Mouse (Mus musculus) stomach, postnatal 0 days (tissue): ENCODE data around the gene Gtf2f2. TPM values are rescaled to one million over a fixed set of nuclear protein-coding genes. Genes with fewer than 3 reads are reported as not detected.

ENCODE experiments used
- ATAC-seq: fragments of 200-750 bp; cut with Nextera tagmentation; 2 replicates; pipeline ENCODE4 v1.8.0; 2017; ENCODE audit not compliant: low FRiP score, low TSS enrichment
- DNase-seq: peaks from one replicate; pipeline ENCODE4 v3.0.0-alpha.2; 2016; ENCODE audit warnings: low spot score
- H3K27ac ChIP-seq: fragments of 300-500 bp; sonication (generic); replicated peaks from 2 replicates; pipeline ENCODE4 v1.5.1; 2014; ENCODE audit warnings: mild to moderate bottlenecking, control low read depth
- H3K27me3 ChIP-seq: fragments of 300-500 bp; sonication (generic); 2 replicates; pipeline ENCODE4 v1.6.1; 2014; ENCODE audit warnings: low read length; ENCODE audit not compliant: control insufficient read depth, insufficient read depth
- H3K36me3 ChIP-seq: fragments of 300-500 bp; sonication (generic); 2 replicates; pipeline ENCODE4 v1.6.1; 2014; ENCODE audit warnings: low read length, mixed read lengths; ENCODE audit not compliant: control insufficient read depth, insufficient read depth
- H3K4me1 ChIP-seq: fragments of 300-500 bp; sonication (generic); replicated peaks from 2 replicates; pipeline ENCODE4 v1.6.1; 2014; ENCODE audit warnings: antibody characterized with exemption; ENCODE audit not compliant: control insufficient read depth, insufficient read depth
- H3K4me2 ChIP-seq: fragments of 300-500 bp; sonication (generic); replicated peaks from 2 replicates; pipeline ENCODE4 v1.6.1; 2014; ENCODE audit warnings: low read depth, mild to moderate bottlenecking, control low read depth, moderate library complexity
- H3K4me3 ChIP-seq: fragments of 300-500 bp; sonication (generic); 2 replicates; pipeline ENCODE4 v1.5.1; 2014; ENCODE audit warnings: low read depth, low read length, control low read depth
- H3K9ac ChIP-seq: fragments of 300-500 bp; sonication (generic); 2 replicates; pipeline ENCODE4 v1.6.1; 2014; ENCODE audit warnings: mild to moderate bottlenecking, low read length, control low read depth, mixed read lengths
- H3K9me3 ChIP-seq: fragments of 300-500 bp; sonication (generic); 2 replicates; pipeline ENCODE4 v1.6.1; 2016; ENCODE audit warnings: low read length; ENCODE audit not compliant: control insufficient read depth
- CTCF ChIP-seq: IDR thresholded peaks from 2 replicates; pipeline ENCODE4 v1.5.1; 2016; ENCODE audit warnings: antibody characterized with exemption, low read depth, mild to moderate bottlenecking, moderate library complexity
- EP300 ChIP-seq: optimal IDR thresholded peaks from 2 replicates; pipeline ENCODE3; 2016; ENCODE audit warnings: antibody characterized with exemption
- WGBS: fragments of 180-500 bp; shearing (Covaris S2); extraction: QIAGEN DNeasy Blood & Tissue Kit; methylation state at CpG from one replicate; pipeline ENCODE4 v1.1.7; 2014; 5-methylcytosine and 5-hydroxymethylcytosine counted together
- polyA plus RNA-seq: library from polyadenylated mRNA; unstranded; fragments of >200 nt; fragmentation: Nextera tagmentation; extraction: Ambion mirVana; gene quantifications from 2 replicates; pipeline ENCODE4 v1.2.1, GENCODE M21; 2015

Gtf2f2 gene
- polyA plus RNA-seq, 1 experiment from 2014 or later = 36.8 TPM

DNA sequence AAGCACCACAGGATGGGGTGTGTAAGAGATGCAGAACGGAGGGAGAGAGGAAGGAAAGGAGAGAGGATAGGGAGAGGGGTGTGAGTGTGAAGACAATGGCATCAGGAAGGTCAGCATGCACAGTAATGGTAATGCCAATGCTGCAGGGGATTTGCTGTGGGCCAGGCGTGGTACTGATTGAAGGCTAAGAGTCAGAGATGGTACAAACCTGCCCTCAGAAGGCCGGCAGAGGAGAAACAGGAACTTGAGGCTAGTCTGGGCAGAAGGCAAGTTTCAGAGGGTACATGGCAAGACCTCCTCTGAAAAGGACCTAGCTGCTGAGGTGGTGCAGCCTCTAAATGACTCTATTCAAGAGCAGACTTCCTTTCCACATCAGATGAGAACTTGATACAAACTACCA lies 105.7 kb downstream of the Gtf2f2 start:
- no peaks in the 10 kb centered on the region for H3K4me1 ChIP-seq
- no peak overlapping the region for H3K27ac ChIP-seq
- no peak overlapping the region for H3K4me2 ChIP-seq
- WGBS = 88% methylated on average over 3 of the region's 3 CpGs
- no peaks in the 10 kb centered on the region for H3K9me3 ChIP-seq
- TF ChIP-seq CTCF (no peak), EP300 (no peak)
- peaks cover 6% of the 10 kb centered on the region; the same call in 1 of the 2 replicates for H3K36me3 ChIP-seq
- no peak for ATAC-seq
- no peak overlapping the region for H3K9ac ChIP-seq
- H3K27me3 ChIP-seq = no peaks in the 10 kb centered on the region
- no peak for DNase-seq
- no peak overlapping the region for H3K4me3 ChIP-seq

DNA sequence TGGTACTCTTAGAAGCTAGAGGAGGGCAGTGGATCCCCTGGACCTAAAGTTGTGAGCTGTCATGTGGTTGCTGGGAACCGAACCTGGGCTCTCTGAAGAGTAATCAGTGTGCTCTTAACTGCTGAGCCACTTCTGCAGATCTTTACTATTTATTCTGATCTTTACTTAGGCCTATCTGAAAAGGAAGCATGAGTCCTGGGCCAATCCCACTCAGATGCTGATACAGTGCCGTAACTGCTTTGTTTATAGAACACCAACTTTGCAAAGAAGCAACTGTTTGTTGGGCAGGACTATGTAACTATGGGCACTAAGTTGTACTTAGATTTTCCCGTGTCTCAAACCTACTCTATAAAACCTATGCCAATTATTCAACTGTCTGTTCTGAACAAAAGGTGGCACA lies 107.5 kb downstream of the Gtf2f2 start:
- no peak overlapping the region for H3K4me2 ChIP-seq
- 0 out of 2 replicates have a peak, but pooled peaks have one; percentile 15 for ATAC-seq
- WGBS = 61% methylated on average over 3 of the region's 3 CpGs

DNA sequence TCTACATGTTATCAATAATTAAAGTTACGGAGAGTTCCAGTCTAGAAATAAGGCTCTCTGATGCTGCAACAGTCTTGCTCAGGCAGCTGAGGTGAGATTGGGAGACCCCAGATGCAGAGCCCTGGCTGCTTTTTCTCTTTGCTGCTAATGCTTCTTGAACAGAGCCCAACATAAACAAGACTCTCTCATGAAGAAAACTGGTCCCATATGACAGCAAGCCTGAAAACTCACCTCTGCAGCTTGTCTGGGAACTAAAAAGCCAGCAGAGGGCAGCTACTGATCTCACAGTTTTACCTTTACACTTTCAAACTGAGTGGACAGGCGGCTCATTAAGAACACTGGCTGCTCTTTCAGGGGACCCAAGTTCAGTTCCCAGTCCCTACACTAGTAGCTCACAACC lies 108.7 kb downstream of the Gtf2f2 start:
- WGBS = 84% methylated on average over 2 of the region's 2 CpGs
- Histone ChIP-seq H3K27me3 (no peaks in the 10 kb centered on the region), H3K4me1 (no peaks in the 10 kb centered on the region), H3K4me3 (no peak overlapping the region), H3K9ac (no peak overlapping the region), H3K4me2 (no peak overlapping the region), H3K27ac (no peak overlapping the region), H3K9me3 (no peaks in the 10 kb centered on the region), H3K36me3 (peaks cover 6% of the 10 kb centered on the region; the same call in 1 of the 2 replicates)
- TF ChIP-seq CTCF = peak; percentile 20; the same call in 1 of the 2 replicates
- TF ChIP-seq EP300 = no peak
- DNase-seq (no peak), ATAC-seq (no peak)

More for the DNA sequence above, 107.5 kb downstream of the Gtf2f2 start:
- no peak for DNase-seq
- Histone ChIP-seq H3K27ac (no peak overlapping the region), H3K9me3 (no peaks in the 10 kb centered on the region), H3K36me3 (peaks cover 6% of the 10 kb centered on the region; the same call in 1 of the 2 replicates), H3K4me3 (no peak overlapping the region), H3K27me3 (no peaks in the 10 kb centered on the region), H3K4me1 (no peaks in the 10 kb centered on the region), H3K9ac (no peak overlapping the region)
- TF ChIP-seq EP300 (no peak), CTCF (no peak)

DNA sequence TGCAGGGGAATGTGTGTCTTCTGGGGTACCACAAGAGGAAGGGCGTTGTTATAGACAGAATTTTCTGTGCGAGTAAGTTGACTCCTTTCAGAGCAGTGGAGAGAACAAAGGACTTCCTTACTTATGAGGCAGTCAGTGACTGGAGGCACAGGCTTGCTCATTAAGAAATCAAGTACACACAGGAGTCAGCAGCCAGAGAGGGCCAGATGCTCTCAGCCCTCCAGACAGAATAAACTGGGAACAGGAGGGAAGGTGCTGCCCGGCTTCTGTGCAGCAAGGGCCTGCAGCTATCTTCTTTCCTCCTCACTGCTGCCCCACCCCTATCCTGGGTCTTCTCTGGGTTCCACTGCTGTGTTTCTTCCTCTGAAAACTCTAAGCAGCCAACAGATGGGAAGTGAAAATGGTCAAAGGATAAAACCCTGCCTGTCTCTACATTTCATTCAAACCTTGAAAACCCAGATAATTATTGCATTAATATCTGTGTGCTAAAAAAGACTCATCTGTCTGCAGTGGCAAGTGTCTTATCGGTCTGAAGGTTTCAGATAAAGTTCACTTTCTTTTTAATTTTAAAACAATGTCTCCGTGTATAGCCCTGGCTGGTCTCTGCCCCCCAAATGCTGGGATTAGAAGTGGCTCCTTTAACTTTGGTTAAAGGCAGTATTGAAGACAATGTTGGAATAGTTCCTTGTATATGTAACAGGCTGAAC lies 109.7 kb downstream of the Gtf2f2 start:
- Histone ChIP-seq H3K9me3 (no peaks in the 10 kb centered on the region), H3K4me1 (no peaks in the 10 kb centered on the region), H3K4me3 (no peak overlapping the region), H3K27ac (0 out of 2 replicates have a peak overlapping the region, but pooled peaks have one; percentile 24), H3K27me3 (no peaks in the 10 kb centered on the region), H3K36me3 (peaks cover 6% of the 10 kb centered on the region; the same call in 1 of the 2 replicates), H3K9ac (no peak overlapping the region), H3K4me2 (no peak overlapping the region)
- DNase-seq = no peak
- no peak for TF ChIP-seq EP300
- no peak for TF ChIP-seq CTCF
- 54% methylated on average over 5 of the region's 5 CpGs for WGBS
- ATAC-seq = peak; percentile 26; the same call in 1 of the 2 replicates

DNA sequence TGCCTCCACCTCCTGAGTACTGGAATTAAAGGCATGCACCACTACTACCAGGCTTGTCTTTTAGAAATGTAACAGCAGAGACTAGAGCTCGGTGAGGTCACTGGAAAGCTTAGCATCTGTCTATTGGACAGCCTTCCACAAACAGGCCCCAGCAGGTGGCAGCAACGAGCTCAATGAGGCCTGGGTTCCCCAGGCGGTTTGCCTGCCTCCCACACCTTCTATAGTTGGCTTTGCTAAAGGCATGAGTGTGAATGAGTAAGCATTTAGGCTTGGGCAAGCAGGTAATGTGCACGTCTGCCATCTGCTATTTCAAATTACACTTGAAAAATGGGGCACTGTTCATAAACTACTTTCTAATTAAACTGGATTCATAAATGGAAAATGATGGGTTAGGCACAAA lies 111.1 kb downstream of the Gtf2f2 start:
- H3K36me3 ChIP-seq = no peaks in the 10 kb centered on the region; the same call in 1 of the 2 replicates
- H3K4me2 ChIP-seq = no peak overlapping the region
- TF ChIP-seq CTCF = peak; percentile 90
- TF ChIP-seq EP300 = no peak
- no peak overlapping the region for H3K27ac ChIP-seq
- DNase-seq = peak; percentile 92
- no peak overlapping the region for H3K4me3 ChIP-seq
- H3K9me3 ChIP-seq = no peaks in the 10 kb centered on the region
- H3K9ac ChIP-seq = no peak overlapping the region
- H3K4me1 ChIP-seq = no peaks in the 10 kb centered on the region
- 13% methylated on average over 4 of the region's 4 CpGs for WGBS
- ATAC-seq = peak; percentile 92
- no peaks in the 10 kb centered on the region for H3K27me3 ChIP-seq

DNA sequence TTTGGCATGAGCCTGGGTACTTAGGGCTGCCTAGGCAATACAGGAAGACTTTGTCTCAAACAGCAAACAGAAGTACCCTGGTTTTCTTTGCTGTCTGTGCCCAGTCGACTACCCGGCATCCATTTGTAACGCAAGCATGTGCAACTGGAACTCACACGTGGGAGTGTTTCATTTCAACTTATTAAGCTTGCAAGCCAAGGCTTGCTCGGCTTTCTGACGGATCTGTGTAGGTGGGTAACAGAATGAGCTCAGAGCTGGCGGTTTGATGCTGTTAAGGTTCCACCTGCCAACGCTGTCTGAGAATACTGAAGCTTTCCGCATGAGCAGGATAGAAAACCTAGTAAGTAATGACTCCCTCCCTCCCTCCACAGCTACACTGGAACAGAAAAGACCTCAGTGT lies 118.5 kb downstream of the Gtf2f2 start:
- no peaks in the 10 kb centered on the region for H3K36me3 ChIP-seq
- DNase-seq (no peak), ATAC-seq (no peak; the same call in 1 of the 2 replicates)
- H3K27ac ChIP-seq = no peak overlapping the region
- no peaks in the 10 kb centered on the region for H3K9me3 ChIP-seq
- no peaks in the 10 kb centered on the region for H3K4me1 ChIP-seq
- H3K4me3 ChIP-seq = no peak overlapping the region
- no peak overlapping the region for H3K4me2 ChIP-seq
- no peaks in the 10 kb centered on the region for H3K27me3 ChIP-seq
- no peak overlapping the region for H3K9ac ChIP-seq
- WGBS = 71% methylated on average over 9 of the region's 9 CpGs
- no peak for TF ChIP-seq EP300
- no peak for TF ChIP-seq CTCF
